Mouse (Mus musculus): ENCODE results near the gene Parp3. TPM values are rescaled to one million over a fixed set of nuclear protein-coding genes. Genes with fewer than 3 reads are reported as not detected.

Gene Parp3
- polyA plus RNA-seq, 1 experiment from 2014 or later, result 0.98 TPM

GRCm38 (mm10) chr9:106436566-106436965 lies 40.2 kb downstream of the Parp3 start:
- no peak overlapping the region for H3K4me2 ChIP-seq (ENCODE audit: low read depth)
- no peak overlapping the region for H3K9ac ChIP-seq (ENCODE audit: low read length)
- H3K4me1 ChIP-seq (ENCODE audit: control insufficient read depth, insufficient read depth, low read length), result peaks cover 7% of the 10 kb centered on the region; the same call in 1 of the 2 replicates
- no peaks in the 10 kb centered on the region for H3K9me3 ChIP-seq (ENCODE audit: control insufficient read depth, low read length)
- ATAC-seq (ENCODE audit: insufficient read depth, low FRiP score, low TSS enrichment) (no peak), DNase-seq (ENCODE audit: low spot score) (no peak)
- WGBS, result 85% methylated on average over 9 of the region's 9 CpGs
- no peak overlapping the region for H3K4me3 ChIP-seq (ENCODE audit: low read depth, low read length)
- H3K36me3 ChIP-seq (ENCODE audit: control insufficient read depth, insufficient read depth, low read length), result peaks cover 8% of the 10 kb centered on the region
- H3K27me3 ChIP-seq (ENCODE audit: control insufficient read depth, insufficient read depth, low read length), result no peaks in the 10 kb centered on the region
- H3K27ac ChIP-seq (ENCODE audit: low read depth, low read length), result no peak overlapping the region

DNA sequence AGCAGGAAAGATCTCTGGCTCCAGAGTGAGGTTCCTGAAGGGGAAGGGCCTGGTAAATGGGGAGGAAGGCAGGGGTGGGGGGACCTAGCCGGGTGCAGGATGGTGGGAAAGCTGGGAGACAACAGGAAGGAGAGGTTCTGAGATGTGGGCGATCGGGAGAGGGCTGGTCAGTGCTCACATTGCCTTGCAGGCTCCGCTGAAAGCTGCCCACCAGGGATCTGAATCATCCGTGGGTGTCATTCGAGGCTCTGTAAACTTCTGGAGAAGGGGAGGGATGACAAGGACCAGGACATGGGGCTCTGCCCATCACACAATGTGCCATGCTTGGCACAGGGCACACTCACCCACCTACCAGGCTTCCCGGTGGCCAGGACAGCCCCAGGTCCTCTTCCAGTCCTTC lies 43.4 kb downstream of the Parp3 start:
- H3K36me3 ChIP-seq (ENCODE audit: control insufficient read depth, insufficient read depth, low read length), result peaks cover 11% of the 10 kb centered on the region
- no peak overlapping the region for H3K9ac ChIP-seq (ENCODE audit: low read length)
- H3K9me3 ChIP-seq (ENCODE audit: control insufficient read depth, low read length), result no peaks in the 10 kb centered on the region

GRCm38 (mm10) chr9:106430015-106430264 lies 46.8 kb downstream of the Parp3 start:
- H3K36me3 ChIP-seq (ENCODE audit: control insufficient read depth, insufficient read depth, low read length), result peaks cover 11% of the 10 kb centered on the region
- H3K4me3 ChIP-seq (ENCODE audit: low read depth, low read length), result peak overlapping the region; percentile 79
- peak overlapping the region; percentile 78; the same call in 1 of the 2 replicates for H3K27ac ChIP-seq (ENCODE audit: low read depth, low read length)
- no peak for DNase-seq (ENCODE audit: low spot score)
- WGBS, result 2% methylated on average over 4 of the region's 4 CpGs
- peak overlapping the region; percentile 98 for H3K9ac ChIP-seq (ENCODE audit: low read length)
- H3K4me2 ChIP-seq (ENCODE audit: low read depth), result peak overlapping the region; percentile 79
- H3K27me3 ChIP-seq (ENCODE audit: control insufficient read depth, insufficient read depth, low read length), result no peaks in the 10 kb centered on the region
- ATAC-seq (ENCODE audit: insufficient read depth, low FRiP score, low TSS enrichment), result no peak
- H3K4me1 ChIP-seq (ENCODE audit: control insufficient read depth, insufficient read depth, low read length), result peaks cover 7% of the 10 kb centered on the region
- H3K9me3 ChIP-seq (ENCODE audit: control insufficient read depth, low read length), result no peaks in the 10 kb centered on the region

More for the DNA sequence above, 43.4 kb downstream of the Parp3 start:
- 66% methylated on average over 5 of the region's 7 CpGs for WGBS
- DNase-seq (ENCODE audit: low spot score) (no peak), ATAC-seq (ENCODE audit: insufficient read depth, low FRiP score, low TSS enrichment) (no peak)
- Histone ChIP-seq H3K27ac (ENCODE audit: low read depth, low read length) (no peak overlapping the region), H3K4me1 (ENCODE audit: control insufficient read depth, insufficient read depth, low read length) (peaks cover 14% of the 10 kb centered on the region), H3K4me3 (ENCODE audit: low read depth, low read length) (no peak overlapping the region), H3K4me2 (ENCODE audit: low read depth) (no peak overlapping the region), H3K27me3 (ENCODE audit: control insufficient read depth, insufficient read depth, low read length) (no peaks in the 10 kb centered on the region)

DNA sequence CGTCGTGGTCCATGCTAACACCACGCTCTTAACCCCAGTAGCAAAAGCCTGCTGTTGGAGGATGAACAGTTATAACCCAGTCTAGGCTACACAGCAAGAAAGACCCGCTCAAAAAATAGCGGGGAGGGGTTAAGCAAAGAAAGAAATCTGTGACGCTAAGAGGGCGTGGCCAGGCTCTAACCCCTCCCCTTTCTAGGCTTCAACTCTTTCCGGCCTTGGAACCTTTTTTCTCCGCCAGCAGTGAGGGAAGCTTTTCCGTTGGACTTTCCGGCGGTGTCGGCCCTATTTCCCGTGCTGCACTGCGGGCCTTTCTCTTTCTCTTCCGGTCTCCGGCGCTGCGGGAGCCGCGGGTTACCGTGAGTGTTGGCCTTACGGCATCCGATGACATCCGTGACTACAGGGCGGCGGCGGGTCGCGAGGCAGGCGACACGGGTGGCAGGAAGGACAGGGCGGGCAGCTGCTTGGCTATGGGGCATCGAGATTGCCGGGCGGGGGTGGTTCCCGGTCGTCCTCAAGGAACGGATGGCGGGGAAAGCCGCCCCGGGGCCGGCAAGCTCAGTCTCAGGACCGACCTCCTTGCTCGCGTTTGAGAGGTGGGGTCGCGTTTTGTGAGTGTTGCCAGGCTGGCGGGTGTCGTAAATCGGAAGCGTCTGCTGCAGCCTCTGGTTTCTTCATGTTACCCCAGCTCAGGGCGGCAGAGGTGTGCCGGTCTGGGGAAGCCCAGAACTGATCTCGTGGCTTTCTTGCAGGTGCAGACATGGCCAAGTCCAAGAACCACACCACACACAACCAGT lies 47.3 kb downstream of the Parp3 start, which contains the start of gene Rpl29:
Gene Rpl29 (plus strand): TSS at position 234 of the 794 bp plus-strand sequence.
- ATAC-seq (ENCODE audit: insufficient read depth, low FRiP score, low TSS enrichment), result peak; percentile 85
- DNase-seq (ENCODE audit: low spot score), result peak; percentile 97
- H3K36me3 ChIP-seq (ENCODE audit: control insufficient read depth, insufficient read depth, low read length), result peaks cover 11% of the 10 kb centered on the region
- 0% methylated on average over 55 of the region's 55 CpGs for WGBS
- H3K9ac ChIP-seq (ENCODE audit: low read length), result peak within 1 kb of the TSS; percentile 98
- peak within 1 kb of the TSS; percentile 79 for H3K4me2 ChIP-seq (ENCODE audit: low read depth)
- no peaks in the 10 kb centered on the region for H3K9me3 ChIP-seq (ENCODE audit: control insufficient read depth, low read length)
- peaks cover 7% of the 10 kb centered on the region for H3K4me1 ChIP-seq (ENCODE audit: control insufficient read depth, insufficient read depth, low read length)
- peak within 1 kb of the TSS; percentile 79 for H3K4me3 ChIP-seq (ENCODE audit: low read depth, low read length)
- H3K27ac ChIP-seq (ENCODE audit: low read depth, low read length), result peak within 1 kb of the TSS; percentile 78
- H3K27me3 ChIP-seq (ENCODE audit: control insufficient read depth, insufficient read depth, low read length), result no peaks in the 10 kb centered on the region

DNA sequence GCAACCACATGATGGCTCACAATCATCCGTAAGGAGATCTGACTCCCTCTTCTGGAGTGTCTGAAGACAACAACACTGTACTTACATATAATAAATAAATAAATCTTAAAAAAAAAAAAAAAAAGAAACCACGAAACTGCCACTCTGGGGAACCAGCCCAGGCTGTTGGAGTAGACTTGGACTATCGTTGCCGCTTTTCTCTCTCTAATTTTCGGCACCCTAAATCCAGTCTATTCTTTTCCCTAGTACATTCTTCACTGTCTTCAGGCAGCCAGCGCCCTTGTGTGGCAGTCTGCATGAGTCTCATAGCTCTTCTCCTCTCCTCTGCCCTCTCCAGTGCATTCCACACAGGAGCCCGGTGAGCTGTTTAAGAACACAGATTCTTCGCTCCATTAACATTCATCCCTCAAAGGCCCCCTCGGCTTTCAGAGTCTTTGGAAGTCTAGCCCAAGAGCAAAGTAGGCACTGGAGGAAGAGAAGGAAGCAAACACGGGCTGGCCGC lies 48.0 kb downstream of the Parp3 start:
- Histone ChIP-seq H3K36me3 (ENCODE audit: control insufficient read depth, insufficient read depth, low read length) (peaks cover 11% of the 10 kb centered on the region), H3K9me3 (ENCODE audit: control insufficient read depth, low read length) (no peaks in the 10 kb centered on the region), H3K4me2 (ENCODE audit: low read depth) (peak overlapping the region; percentile 47), H3K4me3 (ENCODE audit: low read depth, low read length) (peak overlapping the region; percentile 79), H3K4me1 (ENCODE audit: control insufficient read depth, insufficient read depth, low read length) (peaks cover 7% of the 10 kb centered on the region), H3K27ac (ENCODE audit: low read depth, low read length) (peak overlapping the region; percentile 78), H3K27me3 (ENCODE audit: control insufficient read depth, insufficient read depth, low read length) (no peaks in the 10 kb centered on the region), H3K9ac (ENCODE audit: low read length) (peak overlapping the region; percentile 54)
- DNase-seq (ENCODE audit: low spot score) (no peak), ATAC-seq (ENCODE audit: insufficient read depth, low FRiP score, low TSS enrichment) (peak; percentile 47; the same call in 1 of the 2 replicates)
- WGBS, result 18% methylated on average over 11 of the region's 11 CpGs

GRCm38 (mm10) chr9:106421865-106422160 lies 54.9 kb downstream of the Parp3 start:
- H3K36me3 ChIP-seq (ENCODE audit: control insufficient read depth, insufficient read depth, low read length), result no peaks in the 10 kb centered on the region
- H3K27me3 ChIP-seq (ENCODE audit: control insufficient read depth, insufficient read depth, low read length), result no peaks in the 10 kb centered on the region
- H3K9me3 ChIP-seq (ENCODE audit: control insufficient read depth, low read length), result no peaks in the 10 kb centered on the region
- ATAC-seq (ENCODE audit: insufficient read depth, low FRiP score, low TSS enrichment), result peak; percentile 60
- peaks cover 19% of the 10 kb centered on the region for H3K4me1 ChIP-seq (ENCODE audit: control insufficient read depth, insufficient read depth, low read length)
- H3K9ac ChIP-seq (ENCODE audit: low read length), result no peak overlapping the region; the same call in 1 of the 2 replicates
- no peak overlapping the region for H3K27ac ChIP-seq (ENCODE audit: low read depth, low read length)
- DNase-seq (ENCODE audit: low spot score), result peak; percentile 86
- no peak overlapping the region for H3K4me3 ChIP-seq (ENCODE audit: low read depth, low read length)
- WGBS, result 0% methylated on average over 3 of the region's 3 CpGs
- H3K4me2 ChIP-seq (ENCODE audit: low read depth), result peak overlapping the region; percentile 24; the same call in 1 of the 2 replicates

- peaks cover 19% of the 10 kb centered on the region for H3K4me1 ChIP-seq (ENCODE audit: control insufficient read depth, insufficient read depth, low read length)
- H3K36me3 ChIP-seq (ENCODE audit: control insufficient read depth, insufficient read depth, low read length), result no peaks in the 10 kb centered on the region
- DNase-seq (ENCODE audit: low spot score) (no peak), ATAC-seq (ENCODE audit: insufficient read depth, low FRiP score, low TSS enrichment) (peak; percentile 54)
- H3K9ac ChIP-seq (ENCODE audit: low read length), result no peak overlapping the region; the same call in 1 of the 2 replicates
- H3K4me2 ChIP-seq (ENCODE audit: low read depth), result peak overlapping the region; percentile 24
- no peaks in the 10 kb centered on the region for H3K9me3 ChIP-seq (ENCODE audit: control insufficient read depth, low read length)
- 7% methylated on average over 18 of the region's 18 CpGs for WGBS
- H3K27me3 ChIP-seq (ENCODE audit: control insufficient read depth, insufficient read depth, low read length), result no peaks in the 10 kb centered on the region
- no peak overlapping the region for H3K4me3 ChIP-seq (ENCODE audit: low read depth, low read length)
- 0 out of 2 replicates have a peak overlapping the region, but pooled peaks have one; percentile 1 for H3K27ac ChIP-seq (ENCODE audit: low read depth, low read length)
These were observed 55.5 kb downstream of the Parp3 start for GRCm38 (mm10) chr9:106421033-106421864.

DNA sequence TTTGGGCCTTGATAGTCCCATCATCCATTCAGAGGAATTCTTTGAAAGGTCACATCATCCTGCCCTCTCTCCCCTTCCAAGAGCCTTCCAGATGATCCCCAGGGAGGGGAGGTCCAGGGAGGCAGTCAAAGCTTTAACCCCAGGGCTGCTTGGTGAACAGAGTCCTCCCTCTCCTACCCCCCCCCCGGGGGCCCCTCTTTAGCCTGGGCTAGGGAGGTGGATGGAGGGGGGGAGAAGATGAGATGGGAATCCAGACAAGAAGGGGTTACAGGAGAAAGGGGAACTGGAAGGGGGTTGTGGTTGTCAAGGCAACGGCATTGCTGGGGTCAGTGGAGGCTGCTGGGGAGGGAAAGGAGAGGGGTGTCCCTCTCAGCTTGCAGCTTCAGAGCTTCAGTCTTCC lies 56.1 kb downstream of the Parp3 start:
- peak; percentile 63 for DNase-seq (ENCODE audit: low spot score)
- H3K27ac ChIP-seq (ENCODE audit: low read depth, low read length), result 0 out of 2 replicates have a peak overlapping the region, but pooled peaks have one; percentile 1
- no peaks in the 10 kb centered on the region for H3K9me3 ChIP-seq (ENCODE audit: control insufficient read depth, low read length)
- WGBS, result 0% methylated on average over 2 of the region's 2 CpGs
- H3K4me1 ChIP-seq (ENCODE audit: control insufficient read depth, insufficient read depth, low read length), result peaks cover 19% of the 10 kb centered on the region
- peak; percentile 42; the same call in 1 of the 2 replicates for ATAC-seq (ENCODE audit: insufficient read depth, low FRiP score, low TSS enrichment)
- peak overlapping the region; percentile 22 for H3K4me2 ChIP-seq (ENCODE audit: low read depth)
- no peak overlapping the region for H3K9ac ChIP-seq (ENCODE audit: low read length)
- H3K27me3 ChIP-seq (ENCODE audit: control insufficient read depth, insufficient read depth, low read length), result no peaks in the 10 kb centered on the region
- no peaks in the 10 kb centered on the region for H3K36me3 ChIP-seq (ENCODE audit: control insufficient read depth, insufficient read depth, low read length)
- H3K4me3 ChIP-seq (ENCODE audit: low read depth, low read length), result no peak overlapping the region
